Mouse (Mus musculus): ENCODE data around the gene Il12rb2.
A peak's percentile ranks its signal among the peaks of the same experiment; 100 is the strongest.

The Il12rb2 gene

GRCm38 (mm10) chr6:67375982-67376391 is at the start of gene Il12rb2:
Gene Il12rb2 (minus strand): TSS chr6:67376188.
- no peak for DNase-seq (ENCODE audit: low spot score)

GRCm38 (mm10) chr6:67421761-67422160 is 45.8 kb upstream of the Il12rb2 start:
- no peak for DNase-seq (ENCODE audit: low spot score)

- no peak for DNase-seq (ENCODE audit: low spot score)
Measured at GRCm38 (mm10) chr6:67416557-67416956, 40.6 kb upstream of the Il12rb2 start.

DNA sequence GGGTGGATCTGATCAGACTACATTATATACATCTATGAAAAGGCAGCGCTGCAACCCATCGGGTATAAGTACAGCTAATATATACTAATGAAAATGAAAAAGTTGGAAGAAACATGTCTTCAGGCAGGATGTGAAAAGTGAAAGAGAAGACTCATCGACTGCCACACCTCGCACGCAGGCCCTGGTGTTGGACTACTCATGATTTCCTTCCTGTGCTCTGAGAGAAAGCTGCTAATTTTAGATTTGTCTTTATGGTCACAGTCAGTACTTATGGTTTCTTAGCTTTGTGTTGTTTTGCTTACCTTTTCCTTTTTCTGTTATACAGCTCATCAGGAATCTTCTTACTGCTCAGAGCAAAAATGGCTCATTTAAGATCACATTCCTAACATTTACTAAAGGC is 39.3 kb upstream of the Il12rb2 start:
- no peak for DNase-seq (ENCODE audit: low spot score)

- no peak for DNase-seq (ENCODE audit: low spot score)
Measured at GRCm38 (mm10) chr6:67413378-67413777, 37.4 kb upstream of the Il12rb2 start.

DNA sequence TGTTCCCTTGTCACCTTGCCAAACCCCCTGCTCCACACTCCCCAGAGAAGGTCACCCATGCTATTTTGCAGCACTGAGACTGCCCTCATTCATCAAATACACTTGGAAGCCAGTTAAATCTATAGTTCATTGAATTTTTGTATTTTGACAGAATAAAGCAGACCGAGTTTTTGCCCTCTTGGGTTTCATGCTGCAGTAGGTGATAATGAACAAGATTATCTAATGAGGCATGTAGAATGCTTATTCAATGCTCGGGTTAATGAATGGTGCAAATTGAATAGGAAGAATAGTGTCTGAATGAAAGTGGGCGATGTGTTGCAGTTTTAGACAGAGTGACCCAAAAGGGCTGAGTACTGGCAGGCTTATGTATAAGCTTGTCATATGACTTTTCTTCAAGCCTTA is 29.3 kb upstream of the Il12rb2 start:
- DNase-seq (ENCODE audit: low spot score): no peak

GRCm38 (mm10) chr6:67399551-67399950 is 23.6 kb upstream of the Il12rb2 start:
- no peak for DNase-seq (ENCODE audit: low spot score)

DNA sequence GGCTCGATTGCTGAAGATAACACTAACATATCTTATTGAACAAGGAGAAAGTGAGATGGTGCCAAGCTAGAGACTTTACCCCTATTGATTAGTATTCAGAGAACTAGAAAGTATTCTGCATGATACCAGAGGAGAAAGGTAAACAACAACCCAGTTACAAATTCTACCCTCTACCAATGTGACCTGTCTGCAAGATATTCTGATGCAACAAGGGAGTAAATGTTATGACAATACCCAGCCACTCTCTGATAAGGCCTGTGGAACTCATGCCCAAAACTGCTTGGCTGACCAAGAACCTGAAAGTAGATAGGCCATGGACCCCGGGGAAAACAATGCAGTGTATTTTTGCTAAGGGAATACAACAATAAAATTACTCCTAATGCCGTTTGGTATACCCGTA is 10.2 kb downstream of the Il12rb2 start:
- no peak for DNase-seq (ENCODE audit: low spot score)

GRCm38 (mm10) chr6:67348065-67348464 is 27.9 kb downstream of the Il12rb2 start:
- no peak for DNase-seq (ENCODE audit: low spot score)

DNA sequence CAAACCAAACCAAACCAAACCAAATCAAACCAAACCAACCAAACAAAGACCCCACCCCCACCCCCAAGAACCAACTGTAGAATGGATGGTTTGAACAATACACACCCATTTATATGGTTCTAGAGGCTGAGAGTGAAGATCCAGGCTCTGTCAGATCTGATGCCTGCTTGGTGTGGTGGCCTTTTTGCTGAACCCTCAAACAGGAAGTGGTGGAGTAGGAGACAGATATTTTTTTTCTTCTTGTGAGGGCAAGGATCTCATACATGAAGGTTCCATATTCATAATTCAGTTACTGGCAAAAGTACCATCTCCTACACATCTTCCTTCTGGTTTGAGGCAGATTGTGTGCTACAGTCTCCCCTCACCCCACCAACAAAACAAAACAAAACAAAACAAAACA is 36.5 kb downstream of the Il12rb2 start:
- DNase-seq (ENCODE audit: low spot score): no peak

- DNase-seq (ENCODE audit: low spot score): no peak
Measured at GRCm38 (mm10) chr6:67337943-67338342, 38.0 kb downstream of the Il12rb2 start.

- DNase-seq (ENCODE audit: low spot score): no peak
Measured at GRCm38 (mm10) chr6:67323788-67324187, 52.2 kb downstream of the Il12rb2 start.

- peak; percentile 42 for DNase-seq (ENCODE audit: low spot score)
Measured at GRCm38 (mm10) chr6:67318451-67318850, 57.5 kb downstream of the Il12rb2 start.

DNA sequence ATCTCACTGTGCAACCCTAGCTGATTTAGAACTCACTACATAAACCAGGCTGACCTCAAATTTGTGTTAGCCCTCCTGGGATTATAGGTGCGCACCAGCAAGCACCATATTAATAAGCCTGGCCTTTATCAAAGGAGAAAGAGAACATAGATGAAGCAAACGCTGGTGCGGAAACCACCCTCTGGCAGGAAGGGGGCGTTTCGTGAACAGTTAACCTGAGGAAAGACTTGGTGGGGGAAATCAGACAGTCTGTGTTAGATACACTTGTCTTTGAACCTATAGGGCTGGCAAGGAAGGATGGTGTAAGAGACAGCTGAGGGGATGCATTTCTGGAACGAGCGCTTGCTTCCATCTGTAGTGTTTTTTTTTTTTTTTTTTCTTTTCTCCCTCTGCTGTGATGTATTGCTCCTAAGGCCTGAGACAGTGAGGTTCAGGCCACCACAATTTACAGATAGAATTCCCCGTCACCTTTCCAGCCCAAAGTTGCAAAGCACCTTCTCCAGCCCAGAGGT is 58.1 kb downstream of the Il12rb2 start:
- no peak for DNase-seq (ENCODE audit: low spot score)

- no peak for DNase-seq (ENCODE audit: low spot score)
Measured at GRCm38 (mm10) chr6:67317068-67317467, 58.9 kb downstream of the Il12rb2 start.

DNA sequence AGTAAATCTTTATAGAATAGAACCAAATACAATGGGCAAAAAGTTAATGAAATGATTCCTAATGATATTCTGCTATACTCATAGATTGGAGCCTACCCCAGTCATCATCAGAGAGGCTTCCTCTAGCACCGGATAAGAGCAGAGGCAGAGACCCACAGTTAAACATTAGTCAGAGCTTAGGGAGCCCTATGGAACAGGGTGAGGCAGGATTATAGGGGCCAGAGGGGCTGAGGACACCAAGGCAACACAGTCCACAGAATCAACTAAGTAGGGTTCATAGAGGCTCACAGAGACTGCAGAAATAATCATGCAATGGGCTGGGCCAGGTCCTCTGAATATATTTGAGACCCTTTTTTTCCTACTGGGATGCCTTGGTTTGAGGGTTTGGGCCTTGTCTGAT is 61.3 kb downstream of the Il12rb2 start:
- no peak for DNase-seq (ENCODE audit: low spot score)

DNA sequence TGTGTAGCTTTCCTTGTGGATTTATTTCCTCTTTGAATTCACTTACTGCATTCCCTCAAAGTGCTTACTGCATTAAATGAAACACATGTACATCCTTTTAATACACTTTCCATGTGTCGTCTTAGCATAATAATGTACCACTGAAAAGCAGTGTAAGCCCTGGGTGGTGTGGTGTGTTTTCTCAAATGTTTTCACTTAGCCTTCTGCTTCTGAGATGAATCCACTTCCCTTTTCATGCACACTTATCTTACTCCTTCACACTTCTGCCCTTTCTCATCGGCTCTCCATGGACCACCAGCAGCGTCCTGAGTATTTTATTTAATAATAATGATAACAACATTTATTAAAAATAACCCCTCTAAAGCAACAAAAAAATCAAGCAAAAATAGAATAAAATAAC is 66.2 kb downstream of the Il12rb2 start:
- DNase-seq (ENCODE audit: low spot score): no peak

- DNase-seq (ENCODE audit: low spot score): no peak
Measured at GRCm38 (mm10) chr6:67308994-67309393, 67.0 kb downstream of the Il12rb2 start.

- DNase-seq (ENCODE audit: low spot score): no peak
Measured at GRCm38 (mm10) chr6:67303210-67303609, 72.8 kb downstream of the Il12rb2 start.

- no peak for DNase-seq (ENCODE audit: low spot score)
Measured at GRCm38 (mm10) chr6:67302471-67302870, 73.5 kb downstream of the Il12rb2 start.

DNA sequence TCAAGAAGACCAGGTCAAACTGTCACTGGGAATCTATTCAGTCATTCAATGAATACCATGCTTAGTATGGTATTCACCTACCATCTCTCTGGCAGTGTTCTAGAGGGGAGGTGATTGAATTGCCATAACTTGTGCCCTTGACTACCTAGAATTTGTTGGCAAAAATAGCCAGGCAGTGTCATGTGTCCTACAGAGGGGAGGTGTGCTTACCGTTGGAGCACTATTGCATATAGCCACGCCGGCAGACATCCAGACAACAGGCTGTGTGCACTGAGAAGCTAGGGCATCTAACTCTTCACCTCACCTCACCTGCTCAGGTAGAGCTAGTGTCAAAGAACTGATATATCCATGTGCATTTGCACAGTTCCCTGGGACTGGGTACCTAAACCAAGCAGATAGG is 74.8 kb downstream of the Il12rb2 start:
- DNase-seq (ENCODE audit: low spot score): no peak

GRCm38 (mm10) chr6:67300710-67301163 is 75.3 kb downstream of the Il12rb2 start:
- peak; percentile 80 for DNase-seq (ENCODE audit: low spot score)

GRCm38 (mm10) chr6:67300300-67300699 is 75.7 kb downstream of the Il12rb2 start:
- DNase-seq (ENCODE audit: low spot score): peak; percentile 58

DNA sequence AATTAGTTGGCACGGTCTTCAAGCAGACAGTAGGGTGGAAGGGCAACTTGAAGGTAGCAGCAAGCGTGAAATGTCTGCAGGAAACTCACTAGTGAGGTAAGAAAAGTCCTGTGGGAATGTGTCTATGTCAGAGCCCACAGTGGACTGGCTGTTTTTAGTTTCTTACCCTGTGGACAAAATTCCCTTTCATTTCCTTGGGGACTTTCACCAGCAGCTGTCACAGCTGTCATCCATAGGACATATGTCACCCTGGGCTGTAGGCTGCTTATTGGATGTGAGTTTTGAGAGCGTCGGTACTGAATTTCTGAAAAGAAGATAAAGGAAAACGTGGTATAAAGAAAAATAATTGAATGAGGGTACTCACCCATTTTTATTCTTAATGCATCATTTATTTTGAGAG is 77.2 kb downstream of the Il12rb2 start:
- DNase-seq (ENCODE audit: low spot score): no peak

DNA sequence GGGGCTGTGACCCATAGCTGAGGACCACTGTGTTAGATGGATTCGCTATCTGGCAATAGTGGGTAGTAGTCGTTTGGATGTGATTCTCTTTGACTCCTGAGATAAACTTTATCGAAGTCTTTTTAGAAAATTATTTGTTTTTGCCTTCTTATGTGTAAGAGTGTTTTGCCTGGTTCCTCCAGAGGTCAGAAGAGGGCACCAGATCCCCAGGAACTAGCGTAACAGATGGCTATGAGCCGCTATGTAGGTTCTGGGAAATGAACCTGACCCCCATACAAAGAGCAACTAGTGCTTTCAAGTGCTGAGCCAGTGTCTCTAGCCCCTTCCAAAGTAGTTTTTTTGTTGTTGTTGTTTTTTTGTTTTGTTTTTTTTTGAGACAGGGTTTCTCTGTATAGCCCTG is 79.9 kb downstream of the Il12rb2 start:
- DNase-seq (ENCODE audit: low spot score): no peak
